Mouse (Mus musculus): ENCODE data around the gene Pcyt1a. TPM values are rescaled to one million over a fixed set of nuclear protein-coding genes. Genes with fewer than 3 reads are reported as not detected.
A peak's percentile ranks its signal among the peaks of the same experiment; 100 is the strongest.

Gene Pcyt1a
- polyA plus RNA-seq, 1 experiment from 2014 or later: 29.7 TPM

DNA sequence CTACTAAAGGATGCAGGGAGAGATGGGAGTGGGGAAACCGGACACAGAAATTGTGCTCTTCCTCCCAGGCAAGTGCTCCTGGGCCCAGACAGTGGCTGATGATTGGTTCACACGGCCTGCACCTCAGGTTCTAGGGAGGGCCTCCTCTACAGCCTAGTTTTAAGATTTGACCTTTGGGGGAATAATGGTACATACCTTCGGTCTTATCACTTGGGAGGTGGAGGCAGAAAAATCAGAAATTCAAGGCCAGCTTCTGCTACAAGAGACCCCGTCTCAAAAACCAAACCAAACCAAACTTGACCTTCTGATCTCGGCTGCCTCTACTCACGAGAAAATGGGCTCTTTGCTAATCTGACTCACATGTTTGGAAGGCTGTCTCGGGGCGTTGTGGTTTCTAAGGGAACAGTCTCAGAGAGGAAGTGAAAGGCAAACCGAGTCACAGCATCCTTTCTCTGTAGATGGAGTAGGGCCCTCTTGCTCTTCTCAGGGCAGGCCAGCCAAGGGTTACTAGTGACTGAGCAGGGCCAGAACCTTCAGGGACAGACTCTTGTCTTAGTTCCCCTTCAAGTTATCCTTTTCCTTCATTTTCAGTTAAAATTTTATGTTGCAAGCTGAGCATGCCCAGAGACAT lies 29.3 kb upstream of the Pcyt1a start:
- CTCF ChIA-PET: no interaction called here
- in situ Hi-C loops (cut with MboI; ENCODE audit: low pct_unique_long_range_greater_than_20kb): no loop called here

DNA sequence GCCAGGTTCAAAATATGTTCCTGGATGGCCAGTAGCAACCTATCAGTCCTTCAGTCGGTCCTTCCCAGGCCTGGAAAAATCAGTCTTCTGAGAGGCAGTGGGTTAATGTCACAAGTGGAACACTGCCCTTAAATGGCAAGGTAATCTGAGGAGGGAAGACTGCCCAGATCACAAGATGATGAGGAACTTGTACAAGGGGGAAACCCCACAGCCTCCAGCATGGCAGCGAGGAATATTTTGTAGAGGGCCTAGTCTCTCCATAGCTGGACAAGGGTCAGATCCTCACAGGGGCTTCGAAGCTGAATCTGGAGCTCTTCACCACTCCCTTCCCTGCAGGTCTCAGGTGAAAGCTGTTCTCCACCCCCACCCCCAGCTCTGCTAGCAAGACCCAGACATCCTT lies 27.9 kb upstream of the Pcyt1a start:
- no peaks in the 10 kb centered on the region for H3K27me3 ChIP-seq
- in situ Hi-C loops (cut with MboI; ENCODE audit: low pct_unique_long_range_greater_than_20kb): no loop called here
- no peak for ATAC-seq
- ChIA-PET POLR2A (no interaction called here), CTCF (no interaction called here)
- no peak for TF ChIP-seq CTCF (IDR thresholded peaks at IDR 0.05)
- DNase-seq (ENCODE audit: low read depth, low spot score): no peak

More for the DNA sequence above, 29.3 kb upstream of the Pcyt1a start:
- TF ChIP-seq CTCF (IDR thresholded peaks at IDR 0.05): no peak
- no peak for ATAC-seq
- H3K27me3 ChIP-seq: no peaks in the 10 kb centered on the region
- POLR2A ChIA-PET: no interaction called here
- DNase-seq (ENCODE audit: low read depth, low spot score): no peak

DNA sequence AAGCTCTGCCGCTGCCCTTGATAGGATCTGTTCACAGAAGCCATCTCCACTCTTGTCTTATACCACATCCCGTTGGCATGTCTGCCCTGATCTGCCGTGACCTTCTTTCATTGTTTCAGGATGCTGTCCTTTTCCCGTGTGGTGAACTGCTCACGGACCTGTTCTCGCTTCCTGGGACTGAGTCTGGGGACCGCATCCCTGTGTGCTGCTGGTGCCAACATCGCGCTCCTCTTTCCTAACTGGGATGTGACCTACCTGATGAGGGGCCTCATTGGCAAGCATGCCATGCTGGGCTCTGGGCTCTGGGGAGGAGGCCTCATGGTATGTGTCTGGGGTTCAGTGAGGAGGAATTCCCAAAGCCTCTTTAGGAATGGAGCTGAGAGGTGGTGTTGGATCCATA lies 25.0 kb upstream of the Pcyt1a start:
- no peaks in the 10 kb centered on the region for H3K27me3 ChIP-seq
- in situ Hi-C loops (cut with MboI; ENCODE audit: low pct_unique_long_range_greater_than_20kb): no loop called here
- TF ChIP-seq CTCF (IDR thresholded peaks at IDR 0.05): no peak
- no peak for ATAC-seq
- no peak for DNase-seq (ENCODE audit: low read depth, low spot score)
- POLR2A ChIA-PET: no interaction called here
- CTCF ChIA-PET: no interaction called here

DNA sequence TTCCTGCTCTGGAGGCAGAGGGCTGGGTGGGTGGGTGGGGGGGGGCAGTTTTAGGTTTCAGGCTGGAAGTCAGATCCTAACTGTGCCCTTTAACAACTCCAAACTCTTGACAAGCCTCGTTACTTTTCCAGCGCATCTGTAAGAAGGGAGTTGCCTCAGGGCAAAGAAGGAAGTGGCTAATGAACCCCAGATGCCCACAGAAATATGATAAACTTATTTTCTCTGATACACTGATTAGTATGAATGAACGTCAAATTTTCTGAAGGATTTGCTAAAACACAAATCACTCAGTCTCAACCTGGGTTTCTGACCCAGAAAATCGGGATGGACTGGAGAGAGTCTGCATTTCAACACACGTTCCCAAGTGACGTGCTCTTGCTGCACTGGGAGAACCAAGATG lies 24.1 kb upstream of the Pcyt1a start:
- H3K27me3 ChIP-seq: no peaks in the 10 kb centered on the region
- POLR2A ChIA-PET: no interaction called here
- TF ChIP-seq CTCF (IDR thresholded peaks at IDR 0.05): no peak
- in situ Hi-C loops (cut with MboI; ENCODE audit: low pct_unique_long_range_greater_than_20kb): no loop called here
- DNase-seq (ENCODE audit: low read depth, low spot score): no peak
- ATAC-seq: no peak
- CTCF ChIA-PET: no interaction called here

DNA sequence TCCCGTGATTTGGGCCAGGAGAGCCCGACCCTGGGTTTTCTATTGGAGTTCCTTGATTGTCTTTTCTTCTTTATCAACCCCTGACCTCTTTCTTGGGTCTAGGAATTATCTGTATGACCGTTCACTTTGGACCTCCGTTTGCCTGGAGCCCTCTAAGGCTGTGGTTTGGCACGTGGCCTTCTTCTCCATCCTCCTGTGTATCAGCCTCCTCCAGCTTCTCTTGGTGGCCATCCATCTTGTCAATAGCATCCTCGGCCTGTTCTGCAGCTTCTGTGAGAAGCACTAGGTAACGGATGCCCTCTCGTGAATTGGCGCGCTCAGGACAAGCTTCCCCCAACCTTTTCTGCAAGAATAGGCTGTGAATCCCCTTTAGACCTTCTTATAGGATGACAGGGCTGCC lies 23.0 kb upstream of the Pcyt1a start:
- ATAC-seq (no peak), DNase-seq (ENCODE audit: low read depth, low spot score) (no peak)
- in situ Hi-C loops (cut with MboI; ENCODE audit: low pct_unique_long_range_greater_than_20kb): no loop called here
- H3K27me3 ChIP-seq: no peaks in the 10 kb centered on the region
- no peak for TF ChIP-seq CTCF (IDR thresholded peaks at IDR 0.05)
- ChIA-PET CTCF (no interaction called here), POLR2A (no interaction called here)

DNA sequence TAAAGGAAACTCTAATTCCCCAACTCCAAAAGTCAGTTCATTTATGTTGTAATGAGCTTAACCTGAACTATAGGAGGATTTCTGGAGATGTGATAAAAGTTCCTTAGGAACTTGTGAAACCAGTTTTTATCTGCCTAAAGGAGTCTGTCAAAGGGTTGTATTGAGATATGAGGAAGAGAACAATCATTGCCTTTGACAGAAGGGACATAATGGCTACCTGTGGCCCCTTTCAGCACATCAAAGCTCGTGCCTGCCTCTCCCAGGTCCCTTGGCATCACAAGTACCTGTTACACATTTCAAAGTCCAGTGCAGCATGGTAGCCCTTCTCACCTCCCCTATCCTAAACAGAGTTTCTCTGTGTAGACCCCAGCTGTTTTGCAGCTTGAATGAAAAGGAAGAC lies 13.3 kb upstream of the Pcyt1a start:
- no peak for ATAC-seq
- ChIA-PET CTCF (no interaction called here), POLR2A (no interaction called here)
- no peak for DNase-seq (ENCODE audit: low read depth, low spot score)
- H3K27me3 ChIP-seq: no peaks in the 10 kb centered on the region
- TF ChIP-seq CTCF (IDR thresholded peaks at IDR 0.05): no peak
- in situ Hi-C loops (cut with MboI; ENCODE audit: low pct_unique_long_range_greater_than_20kb): no loop called here

DNA sequence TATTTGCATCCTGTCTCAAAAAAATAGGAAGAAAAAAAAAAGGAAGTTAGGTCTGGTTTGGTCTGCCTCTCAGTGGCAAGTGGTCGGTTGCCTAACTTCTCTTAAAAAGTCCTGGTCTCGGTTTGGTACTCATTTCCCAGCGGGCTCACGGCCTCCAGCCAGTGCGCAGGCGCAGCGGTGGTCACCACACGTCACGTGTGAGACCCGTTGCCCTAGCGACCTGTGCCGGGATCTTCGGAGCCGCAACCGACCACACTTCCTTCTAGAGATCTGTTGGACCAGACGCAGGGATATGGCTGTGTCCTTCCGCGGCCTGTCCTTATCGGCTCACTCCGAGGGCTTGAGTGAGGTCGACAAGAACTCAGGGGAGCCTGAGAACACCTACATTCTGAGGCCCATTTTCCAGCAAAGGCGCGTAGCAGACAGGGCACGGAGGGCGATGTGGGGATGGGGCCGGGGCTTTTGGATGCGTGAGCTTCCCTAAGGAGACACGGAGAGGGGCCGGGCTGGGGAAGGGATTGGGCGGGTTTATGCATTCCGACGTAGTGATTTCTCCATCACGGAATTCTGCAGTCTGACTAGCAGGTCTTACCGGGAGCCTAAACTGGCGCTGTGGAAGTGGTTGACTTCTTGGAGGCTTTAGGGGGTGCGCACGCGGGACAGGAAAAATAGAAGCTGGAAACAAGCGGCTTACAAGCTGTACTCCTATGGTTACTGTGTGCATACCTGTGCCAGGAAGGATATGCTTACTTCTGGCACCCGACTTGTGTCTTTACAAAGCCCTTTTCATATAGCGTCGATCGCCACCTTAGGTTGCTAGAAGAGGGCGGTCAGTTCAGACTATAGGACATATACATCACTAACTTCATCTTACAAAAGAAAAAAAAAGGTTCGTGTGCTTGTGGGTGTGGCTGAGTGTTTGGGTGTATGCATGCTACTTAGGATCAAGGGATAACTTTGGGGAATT lies 10.9 kb upstream of the Pcyt1a start, which contains the start of gene Tctex1d2:
Gene Tctex1d2 (plus strand): TSS at position 186 of the 967 bp plus-strand sequence.
- in situ Hi-C loops (cut with MboI; ENCODE audit: low pct_unique_long_range_greater_than_20kb): no loop called here
- DNase-seq (ENCODE audit: low read depth, low spot score): peak; percentile 82
- ChIA-PET POLR2A (interaction anchor here (0.7 to 2.0 kb wide), 3 partner anchors 9 to 116 kb away, joined by 3 to 6 read pairs (median 4); no protein-coding TSS in a partner anchor), CTCF (interaction anchor here (1.0 to 1.7 kb wide), 2 partner anchors 10 to 177 kb away, joined by 3 to 4 read pairs; partner anchors contain the start of gene Pcyt1a)
- TF ChIP-seq CTCF (IDR thresholded peaks at IDR 0.05): no peak
- H3K27me3 ChIP-seq: no peaks in the 10 kb centered on the region
- ATAC-seq: peak; percentile 79

DNA sequence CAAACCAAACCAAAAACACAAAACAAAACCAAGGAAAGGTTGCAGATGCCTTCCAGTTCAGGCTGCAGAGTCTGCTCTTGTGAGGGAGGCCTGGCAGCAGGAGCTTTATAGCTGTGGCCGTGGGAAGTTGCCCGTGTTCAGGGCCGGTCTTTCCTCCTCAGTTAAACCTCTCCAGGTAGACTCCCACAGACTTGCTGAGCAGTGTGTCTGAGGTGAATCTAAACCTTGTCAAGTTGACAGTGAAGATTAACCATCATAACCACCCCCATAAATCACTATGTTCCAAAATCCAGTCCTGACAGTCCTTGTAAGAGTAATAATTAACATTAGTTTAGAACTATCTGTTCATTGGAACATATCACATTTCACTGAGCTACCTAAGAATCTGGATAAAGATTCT lies 3.2 kb upstream of the Pcyt1a start:
- TF ChIP-seq CTCF (IDR thresholded peaks at IDR 0.05): no peak
- ChIA-PET CTCF (no interaction called here), POLR2A (interaction anchor here (2.2 kb wide), 1 partner anchor 8 kb away, joined by 6 read pairs; the partner anchor contains the start of gene Tctex1d2)
- H3K27me3 ChIP-seq: no peaks in the 10 kb centered on the region
- in situ Hi-C loops (cut with MboI; ENCODE audit: low pct_unique_long_range_greater_than_20kb): no loop called here
- ATAC-seq (no peak), DNase-seq (ENCODE audit: low read depth, low spot score) (no peak)

DNA sequence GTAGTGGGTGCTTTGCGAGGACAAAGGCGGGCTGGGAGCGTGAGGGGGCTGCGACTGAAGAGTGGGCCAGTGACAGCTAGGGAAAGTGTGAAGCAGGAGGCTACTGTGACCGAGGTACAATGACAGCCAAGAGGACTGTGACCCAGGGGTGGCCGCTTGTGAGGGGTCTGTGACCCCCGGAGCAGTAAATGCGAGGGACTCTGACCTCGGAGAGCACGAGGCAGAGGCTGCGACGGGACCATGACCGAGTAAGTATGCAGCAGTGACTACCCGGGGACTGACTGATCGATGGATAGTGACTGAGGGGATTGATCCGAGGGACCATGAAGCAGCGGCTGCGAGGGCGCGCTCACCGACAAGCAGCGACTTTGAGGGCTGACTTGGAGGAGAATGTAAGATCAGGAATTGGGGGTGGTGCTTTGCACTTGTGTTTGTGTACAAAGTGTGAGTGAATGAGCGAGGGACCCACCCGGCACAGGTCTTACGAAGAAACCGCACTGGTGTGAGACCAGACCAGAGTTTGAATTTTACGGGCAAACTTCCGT lies 398 bp downstream of the Pcyt1a start:
- CTCF ChIA-PET: no interaction called here

DNA sequence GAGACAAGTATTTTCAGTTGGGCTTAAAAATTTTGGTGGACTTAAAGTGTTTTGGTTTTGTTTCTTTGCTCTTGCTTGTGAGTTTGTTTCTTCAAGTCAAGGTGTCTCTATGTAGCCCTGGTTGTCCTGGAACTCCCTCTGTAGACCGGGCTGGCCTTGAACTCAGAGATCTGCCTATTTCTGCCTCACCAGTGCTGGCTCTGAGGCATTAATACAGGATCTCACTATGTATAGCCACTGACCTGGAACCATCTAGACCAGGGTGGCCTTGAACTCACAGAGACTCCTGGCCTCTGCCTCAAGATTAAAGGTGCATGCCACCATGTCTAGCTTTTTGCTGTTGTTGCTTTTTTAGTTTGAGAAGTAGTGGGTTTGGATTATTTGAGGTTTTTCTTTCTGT lies 1.2 kb downstream of the Pcyt1a start:
- TF ChIP-seq CTCF (IDR thresholded peaks at IDR 0.05): no peak
- ChIA-PET CTCF (interaction anchor here (0.8 kb wide), 1 partner anchor 22 kb away, joined by 3 read pairs; no protein-coding TSS in a partner anchor), POLR2A (interaction anchor here (0.6 kb wide), 1 partner anchor 102 kb away, joined by 3 read pairs; no protein-coding TSS in a partner anchor)
- DNase-seq (ENCODE audit: low read depth, low spot score) (no peak), ATAC-seq (no peak)
- H3K27me3 ChIP-seq: no peaks in the 10 kb centered on the region
- in situ Hi-C loops (cut with MboI; ENCODE audit: low pct_unique_long_range_greater_than_20kb): no loop called here

More for the DNA sequence above, 398 bp downstream of the Pcyt1a start:
- no peak for TF ChIP-seq CTCF (IDR thresholded peaks at IDR 0.05)
- DNase-seq (ENCODE audit: low read depth, low spot score): no peak
- ATAC-seq: no peak
- H3K27me3 ChIP-seq: no peaks in the 10 kb centered on the region
- POLR2A ChIA-PET: interaction anchor here (0.6 to 1.4 kb wide), 3 partner anchors 8 to 102 kb away, joined by 3 to 4 read pairs (median 3); no protein-coding TSS in a partner anchor
- in situ Hi-C loops (cut with MboI; ENCODE audit: low pct_unique_long_range_greater_than_20kb): no loop called here

DNA sequence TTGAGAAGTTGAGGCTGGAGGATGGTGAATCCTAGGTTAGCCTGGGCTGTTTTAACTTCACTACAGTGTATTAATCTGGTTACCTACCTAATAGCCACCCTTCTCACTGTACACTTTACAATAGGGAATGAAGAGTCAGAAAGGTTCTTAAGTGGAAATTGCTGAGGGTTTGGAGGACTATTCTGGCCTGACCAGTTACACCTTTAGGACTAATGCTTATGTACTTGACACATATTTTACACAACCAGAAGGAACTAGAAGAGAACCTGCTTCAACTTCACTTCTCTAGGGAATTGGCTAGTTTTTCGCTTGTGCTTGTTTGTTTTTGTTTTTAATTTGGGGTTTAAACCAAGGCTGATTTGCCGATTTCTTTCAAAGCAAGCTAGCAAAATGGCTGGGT lies 2.4 kb downstream of the Pcyt1a start:
- ChIA-PET POLR2A (no interaction called here), CTCF (no interaction called here)
- no peak for DNase-seq (ENCODE audit: low read depth, low spot score)
- no peak for ATAC-seq
- no peaks in the 10 kb centered on the region for H3K27me3 ChIP-seq
- TF ChIP-seq CTCF (IDR thresholded peaks at IDR 0.05): no peak
- in situ Hi-C loops (cut with MboI; ENCODE audit: low pct_unique_long_range_greater_than_20kb): no loop called here
